Mouse (Mus musculus) cerebellum, adult (tissue): Measurements from ENCODE around the gene Sgpl1.

Experiments
- ATAC-seq: cut with Nextera tagmentation; 2 replicates; pipeline ENCODE4 v1.9.2; 2017; ENCODE audit warnings: mild to moderate bottlenecking, moderate library complexity, mixed read lengths; ENCODE audit not compliant: insufficient number of reproducible peaks, low FRiP score, low TSS enrichment

Gene Sgpl1

GRCm38 (mm10) chr10:61089170-61090142 is 58.0 kb downstream of the Sgpl1 start, which contains the start of gene Pcbd1:
Gene Pcbd1, plus strand, starts transcription at chr10:61089331.
- ATAC-seq: peak; percentile 60

GRCm38 (mm10) chr10:61088468-61088867 is 59.0 kb downstream of the Sgpl1 start:
- ATAC-seq: no peak

GRCm38 (mm10) chr10:61086502-61086901 is 61.0 kb downstream of the Sgpl1 start:
- no peak for ATAC-seq

GRCm38 (mm10) chr10:61085364-61085763 is 62.1 kb downstream of the Sgpl1 start:
- ATAC-seq: no peak

- ATAC-seq: no peak
Observed at GRCm38 (mm10) chr10:61080931-61081255, 66.6 kb downstream of the Sgpl1 start.

GRCm38 (mm10) chr10:61080227-61080930 is 67.1 kb downstream of the Sgpl1 start:
- ATAC-seq: no peak

GRCm38 (mm10) chr10:61075607-61076006 is 71.9 kb downstream of the Sgpl1 start:
- no peak for ATAC-seq

GRCm38 (mm10) chr10:61074643-61075042 is 72.9 kb downstream of the Sgpl1 start:
- no peak for ATAC-seq

- ATAC-seq: no peak
Observed at GRCm38 (mm10) chr10:61072324-61072723, 75.2 kb downstream of the Sgpl1 start.

GRCm38 (mm10) chr10:61069248-61069647 is 78.3 kb downstream of the Sgpl1 start:
- no peak for ATAC-seq

GRCm38 (mm10) chr10:61068436-61069192 is 78.9 kb downstream of the Sgpl1 start:
- 0 out of 2 replicates have a peak, but pooled peaks have one; percentile 18 for ATAC-seq

GRCm38 (mm10) chr10:61065287-61066005 is 82.1 kb downstream of the Sgpl1 start:
- no peak for ATAC-seq

GRCm38 (mm10) chr10:61064635-61065034 is 82.9 kb downstream of the Sgpl1 start:
- ATAC-seq: no peak

- no peak for ATAC-seq
Observed at GRCm38 (mm10) chr10:61063271-61063864, 84.1 kb downstream of the Sgpl1 start.

- no peak for ATAC-seq
Observed at GRCm38 (mm10) chr10:61059543-61060110, 87.9 kb downstream of the Sgpl1 start.

GRCm38 (mm10) chr10:61059101-61059500 is 88.4 kb downstream of the Sgpl1 start:
- ATAC-seq: no peak

GRCm38 (mm10) chr10:61056661-61057060 is 90.8 kb downstream of the Sgpl1 start:
- no peak for ATAC-seq

GRCm38 (mm10) chr10:61051993-61052613 is 95.4 kb downstream of the Sgpl1 start:
- ATAC-seq: peak; percentile 60
